Mouse (Mus musculus): Measurements from ENCODE around the gene Slc24a4. TPM values are rescaled to one million over a fixed set of nuclear protein-coding genes. Genes with fewer than 3 reads are reported as not detected.

Slc24a4 gene
- polyA plus RNA-seq, 1 experiment: 0.06 TPM

GRCm38 (mm10) chr12:102308457-102309011 is 180.0 kb downstream of the Slc24a4 start:
- DNase-seq (ENCODE audit: low spot score): no peak

- DNase-seq (ENCODE audit: low spot score): no peak
Observed at GRCm38 (mm10) chr12:102309099-102309799, 180.7 kb downstream of the Slc24a4 start.

GRCm38 (mm10) chr12:102309800-102310195 is 181.3 kb downstream of the Slc24a4 start:
- no peak for DNase-seq (ENCODE audit: low spot score)

- no peak for DNase-seq (ENCODE audit: low spot score)
Observed at GRCm38 (mm10) chr12:102310261-102310660, 181.7 kb downstream of the Slc24a4 start.

- DNase-seq (ENCODE audit: low spot score): no peak
Observed at GRCm38 (mm10) chr12:102311454-102311853, 182.9 kb downstream of the Slc24a4 start.

Other genes starting within 250 kb of the Slc24a4 start
- gene Trip11, start 215.5 kb upstream of the Slc24a4 start, polyA plus RNA-seq (2012; rRNA removed): 12.0 and 13.7 TPM in 2 replicates
- 17.4 and 17.6 TPM in 2 replicates for gene Atxn3, start 170.5 kb upstream of the Slc24a4 start, polyA plus RNA-seq (2012; rRNA removed)
- 9.5 and 10.8 TPM in 2 replicates for gene Cpsf2, start 152.7 kb upstream of the Slc24a4 start, polyA plus RNA-seq (2012; rRNA removed)
- gene Rin3, start 154.3 kb downstream of the Slc24a4 start, polyA plus RNA-seq (2012; rRNA removed): 2.1 and 5.5 TPM in 2 replicates

Measured in urinary bladder, adult 2 months (tissue).